Mouse (Mus musculus) left cerebral cortex, adult 9 months (tissue): ENCODE data around the gene Cbr3.

Experiments used
- DNase-seq, 2 experiments: peaks; one replicate each; pipeline ENCODE4 v3.0.0; 2022; ENCODE audit warnings: low spot score in 2 of 2

Cbr3 gene

DNA sequence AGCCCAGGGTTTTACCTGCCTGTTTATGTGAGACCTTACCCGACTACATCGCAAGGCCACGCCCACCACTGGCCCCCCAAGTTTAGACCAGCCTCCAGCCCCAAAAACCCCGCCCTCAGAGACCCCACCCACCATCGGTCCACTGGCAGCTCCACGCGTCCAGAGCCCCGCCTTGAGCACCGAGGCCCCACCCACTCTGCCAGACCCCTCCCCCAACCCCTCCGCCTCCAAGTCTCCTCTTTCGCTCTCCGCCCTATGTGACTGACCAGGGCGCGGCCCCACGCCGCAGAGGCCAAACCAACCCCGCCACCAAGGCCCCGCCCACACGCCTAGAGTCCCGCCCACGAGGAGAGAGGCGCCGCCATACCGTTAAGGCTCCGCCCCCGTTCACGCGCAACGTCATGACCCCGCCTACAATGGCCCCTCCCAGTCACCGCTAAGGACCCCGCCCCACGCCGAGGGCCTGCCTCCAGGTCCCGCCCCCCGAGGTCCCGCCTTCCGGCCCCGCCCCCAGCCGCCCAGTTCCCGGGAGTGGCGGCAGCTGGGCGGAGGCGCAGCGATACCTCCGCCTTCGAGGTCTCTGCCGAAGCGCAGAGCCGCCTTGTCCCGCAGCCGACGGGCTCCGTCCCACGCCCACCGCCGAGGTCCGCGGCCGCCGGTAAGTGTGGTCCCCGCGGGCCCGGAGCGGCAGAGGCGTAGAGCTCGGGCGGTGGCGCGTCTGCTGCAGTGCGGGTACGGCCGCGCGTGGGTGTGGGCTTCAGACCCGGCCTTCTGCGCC lies 28.6 kb downstream of the Cbr3 start, which contains the start of gene Dop1b:
Gene Dop1b (plus strand): TSS at position 494 of the 778 bp plus-strand sequence.
- DNase-seq, result peak; percentile 92 to 98

DNA sequence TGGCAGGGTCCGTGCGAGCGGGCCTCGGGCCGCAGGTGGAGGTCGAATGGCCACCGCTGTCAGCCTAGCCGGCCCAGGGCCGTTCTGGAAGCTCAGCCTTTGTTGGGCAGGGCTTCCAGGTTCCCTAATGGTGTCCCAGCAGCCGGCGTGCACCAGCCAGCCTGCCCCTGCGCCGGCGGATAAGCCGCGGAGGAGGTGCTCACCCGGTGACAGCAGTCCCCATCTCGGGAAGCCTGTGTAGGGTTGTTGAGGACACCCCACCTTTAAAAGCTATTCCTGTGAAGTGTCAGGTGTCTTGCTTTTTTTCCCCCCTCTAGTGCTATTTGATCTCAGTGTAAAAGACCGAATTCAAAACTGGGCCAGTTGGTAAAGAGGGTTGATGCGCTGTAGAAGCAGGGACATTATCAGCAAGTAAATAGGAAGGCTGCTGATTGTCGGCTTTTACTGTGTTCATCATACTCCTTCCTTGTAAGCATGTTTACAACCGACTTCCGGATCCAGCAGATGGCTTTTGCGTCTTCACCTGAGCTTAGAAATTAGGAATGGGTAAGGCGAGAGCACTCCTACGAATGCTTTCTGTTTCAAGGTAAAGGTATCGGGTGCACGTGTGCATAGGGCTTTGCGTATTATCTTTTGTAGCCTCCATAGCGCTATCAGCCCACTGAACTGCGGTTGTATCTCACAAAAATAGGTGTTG lies 29.3 kb downstream of the Cbr3 start:
- peak in 1 of 2 experiments; percentile 67 for DNase-seq

DNA sequence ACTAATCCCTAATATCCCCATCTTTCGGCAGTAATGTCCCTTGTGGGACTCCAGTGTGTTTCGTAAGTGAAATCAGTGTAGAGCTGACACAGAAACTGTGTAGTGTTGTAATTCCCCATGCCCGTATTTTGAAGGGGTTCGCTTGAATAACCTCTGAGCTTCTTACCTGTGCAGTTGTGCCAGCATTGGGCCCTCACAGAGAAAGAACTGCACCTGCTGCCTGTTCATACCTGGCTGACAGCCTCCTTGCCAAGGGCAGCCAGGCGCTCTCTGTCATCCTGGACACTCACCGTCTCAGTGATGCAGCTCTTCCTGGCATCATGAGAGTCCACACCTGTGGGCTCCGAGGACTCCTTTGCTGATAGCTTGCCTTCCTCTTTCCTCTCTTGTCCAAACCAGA lies 30.0 kb downstream of the Cbr3 start:
- DNase-seq, result no peak

DNA sequence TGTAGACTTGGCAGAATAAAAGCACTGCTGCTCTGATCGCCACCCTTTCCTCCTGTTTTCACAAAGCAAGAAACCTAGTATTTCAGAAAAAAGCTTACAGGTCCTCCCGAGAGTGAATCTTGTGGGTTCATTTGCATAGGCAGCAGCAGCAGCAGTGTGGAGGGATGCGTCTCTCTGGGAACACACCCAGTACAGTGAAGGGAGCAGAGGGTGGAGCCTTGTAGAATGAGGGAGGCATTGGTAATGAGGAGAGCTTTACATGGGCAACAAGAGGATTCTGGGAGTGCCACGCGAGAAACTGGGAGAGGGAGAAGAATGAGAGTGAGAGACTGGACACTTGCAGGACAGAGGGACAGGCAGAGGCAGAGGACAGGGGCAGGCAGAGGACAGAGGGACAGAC lies 31.4 kb downstream of the Cbr3 start:
- no peak for DNase-seq

DNA sequence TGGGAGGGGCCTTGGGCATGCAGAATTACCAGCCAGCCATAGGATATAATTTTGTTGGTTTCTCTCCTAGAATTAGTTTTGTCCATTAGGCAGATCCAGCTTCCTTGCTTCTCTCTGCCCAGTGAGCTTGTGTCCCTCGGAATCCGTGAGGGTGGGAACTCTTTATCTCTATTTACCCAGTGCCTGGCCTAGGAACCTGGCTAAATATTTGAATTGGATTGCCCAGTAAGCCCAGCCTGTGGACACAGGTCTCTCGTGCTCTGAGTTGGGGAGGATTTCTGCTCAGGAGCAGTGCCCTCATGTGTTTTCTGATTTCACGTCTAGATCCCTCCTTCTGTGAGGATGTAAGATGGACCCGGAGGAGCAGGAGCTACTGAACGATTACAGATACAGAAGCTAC lies 32.8 kb downstream of the Cbr3 start:
- DNase-seq, result no peak

DNA sequence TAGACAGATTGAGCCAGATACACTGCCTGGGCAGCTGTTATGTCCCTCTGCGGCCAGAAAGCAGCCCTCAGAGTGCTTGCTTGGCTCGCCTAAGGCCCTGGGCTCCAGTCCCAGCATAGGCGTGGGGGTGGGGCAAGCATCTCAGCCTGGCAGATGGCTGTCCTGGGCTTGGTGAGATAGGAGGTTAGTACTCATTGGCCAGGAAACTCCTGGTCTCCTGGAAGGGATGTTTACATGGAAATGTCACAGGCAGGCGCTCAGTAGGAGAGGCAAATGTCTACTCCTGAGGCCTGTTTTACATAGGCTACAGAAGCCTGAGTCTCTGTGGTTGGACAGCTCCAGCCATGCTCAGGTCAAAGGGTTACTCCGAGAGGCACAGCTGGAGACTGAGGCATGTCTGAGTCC lies 34.3 kb downstream of the Cbr3 start:
- DNase-seq, result peak in 1 of 2 experiments; percentile 69

DNA sequence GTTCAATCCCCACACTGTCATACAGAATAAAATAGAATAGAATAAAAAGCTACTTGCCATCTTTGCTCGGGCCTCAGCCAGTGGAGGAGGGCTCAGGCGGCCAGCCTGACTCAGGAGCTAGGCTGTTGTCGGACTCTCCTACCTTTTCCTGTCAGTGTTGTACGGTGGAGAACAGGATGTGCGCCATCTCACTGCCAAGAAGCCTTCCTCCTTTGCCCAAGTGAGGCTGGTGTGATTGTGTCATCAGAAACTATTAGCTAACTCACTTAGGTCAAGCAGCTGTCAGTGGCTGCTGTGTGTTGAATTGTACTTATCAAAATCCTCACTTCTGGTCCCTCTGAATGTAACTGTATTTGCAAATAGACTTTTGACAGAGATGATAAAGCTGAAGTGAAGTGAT lies 38.8 kb downstream of the Cbr3 start:
- no peak for DNase-seq

DNA sequence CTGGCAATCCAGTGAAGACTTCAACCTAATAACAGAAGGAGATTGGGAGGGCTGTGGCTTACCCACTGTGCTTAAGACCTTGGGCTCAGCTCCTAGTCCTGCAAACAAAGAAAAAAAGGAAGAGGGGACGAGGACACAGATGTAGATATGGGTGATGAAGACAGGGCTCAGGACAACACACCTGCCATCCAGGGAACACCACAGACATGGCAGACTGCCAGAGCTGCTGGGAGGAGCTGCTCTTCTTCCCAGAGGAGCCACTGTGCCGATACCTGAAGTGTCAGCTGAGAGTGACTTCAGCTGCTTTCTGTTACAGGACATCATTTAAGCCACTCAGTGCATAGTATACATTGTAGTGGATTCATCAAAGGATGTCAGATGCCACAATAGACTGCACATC lies 39.5 kb downstream of the Cbr3 start:
- no peak for DNase-seq

DNA sequence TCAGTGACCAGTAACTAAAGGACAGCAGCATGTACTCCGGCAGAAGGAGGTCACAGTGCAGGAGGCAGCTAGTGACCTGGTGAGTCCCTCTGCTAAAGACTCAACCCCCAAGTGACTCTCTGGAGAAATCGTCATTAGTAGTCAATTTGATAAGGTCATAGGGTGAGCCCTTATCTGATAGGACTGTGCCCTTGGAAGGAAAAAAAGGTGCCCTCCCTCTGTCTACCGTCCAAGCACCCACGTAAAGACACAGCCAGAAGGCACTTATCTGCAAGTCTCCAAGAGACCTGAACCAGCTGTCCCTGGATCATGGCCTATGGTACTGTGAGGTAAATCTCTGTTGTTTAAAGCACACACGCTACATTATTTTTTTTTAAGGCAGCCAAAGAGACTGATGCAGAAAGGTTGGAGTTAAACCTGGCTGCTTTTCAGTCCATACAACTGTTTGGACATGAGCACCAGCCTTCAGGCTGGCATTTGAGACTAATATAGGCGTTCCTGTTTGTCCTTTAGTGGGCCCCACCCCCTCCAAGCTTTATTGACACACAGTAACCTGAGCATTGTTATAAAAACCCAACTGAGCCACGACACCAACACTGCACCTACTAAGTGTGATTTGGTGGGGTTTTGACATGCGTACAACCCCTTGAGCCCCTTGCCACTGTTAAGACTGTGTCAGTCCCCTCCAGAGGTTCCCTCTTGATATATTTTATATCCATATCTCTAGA lies 42.6 kb downstream of the Cbr3 start:
- DNase-seq, result no peak

DNA sequence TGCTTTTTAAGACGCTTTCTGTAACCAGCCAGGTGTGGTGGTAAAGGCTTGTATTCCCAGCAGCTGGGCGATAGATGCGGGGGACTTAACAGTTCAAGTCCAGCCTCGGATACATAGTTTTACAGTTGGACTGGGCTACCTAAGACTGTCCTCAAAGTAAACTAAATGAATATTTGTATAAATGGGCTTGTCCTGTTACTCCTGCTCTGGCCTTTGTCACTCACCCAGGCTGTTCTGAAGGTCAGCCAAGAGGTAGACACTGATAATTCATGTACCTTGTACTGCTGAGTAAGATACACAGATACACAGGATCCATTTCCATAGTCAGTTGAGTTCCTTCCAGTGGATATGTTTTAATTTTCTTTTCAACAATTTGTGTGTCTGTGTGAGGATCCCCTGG lies 43.2 kb downstream of the Cbr3 start:
- DNase-seq, result no peak

DNA sequence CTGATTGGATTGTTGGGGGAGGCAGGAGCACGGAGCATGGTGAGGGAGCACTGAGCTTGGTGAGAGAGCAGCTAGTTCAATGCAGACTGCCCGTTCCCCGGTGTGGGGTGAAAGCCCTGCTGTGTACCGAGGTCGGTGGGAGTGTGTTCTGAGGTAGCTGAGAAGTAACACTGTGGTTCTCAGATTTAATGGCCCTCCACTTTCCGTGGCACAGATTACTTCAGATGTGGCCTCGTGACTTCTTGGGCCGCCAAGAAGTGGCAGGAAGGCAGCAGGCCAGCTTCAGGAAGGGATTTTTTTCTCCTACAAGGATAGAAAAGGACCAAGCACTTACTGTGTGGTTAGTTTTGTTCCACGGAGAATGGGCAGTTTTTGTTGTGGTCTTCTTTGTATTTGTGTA lies 45.7 kb downstream of the Cbr3 start:
- DNase-seq, result no peak

DNA sequence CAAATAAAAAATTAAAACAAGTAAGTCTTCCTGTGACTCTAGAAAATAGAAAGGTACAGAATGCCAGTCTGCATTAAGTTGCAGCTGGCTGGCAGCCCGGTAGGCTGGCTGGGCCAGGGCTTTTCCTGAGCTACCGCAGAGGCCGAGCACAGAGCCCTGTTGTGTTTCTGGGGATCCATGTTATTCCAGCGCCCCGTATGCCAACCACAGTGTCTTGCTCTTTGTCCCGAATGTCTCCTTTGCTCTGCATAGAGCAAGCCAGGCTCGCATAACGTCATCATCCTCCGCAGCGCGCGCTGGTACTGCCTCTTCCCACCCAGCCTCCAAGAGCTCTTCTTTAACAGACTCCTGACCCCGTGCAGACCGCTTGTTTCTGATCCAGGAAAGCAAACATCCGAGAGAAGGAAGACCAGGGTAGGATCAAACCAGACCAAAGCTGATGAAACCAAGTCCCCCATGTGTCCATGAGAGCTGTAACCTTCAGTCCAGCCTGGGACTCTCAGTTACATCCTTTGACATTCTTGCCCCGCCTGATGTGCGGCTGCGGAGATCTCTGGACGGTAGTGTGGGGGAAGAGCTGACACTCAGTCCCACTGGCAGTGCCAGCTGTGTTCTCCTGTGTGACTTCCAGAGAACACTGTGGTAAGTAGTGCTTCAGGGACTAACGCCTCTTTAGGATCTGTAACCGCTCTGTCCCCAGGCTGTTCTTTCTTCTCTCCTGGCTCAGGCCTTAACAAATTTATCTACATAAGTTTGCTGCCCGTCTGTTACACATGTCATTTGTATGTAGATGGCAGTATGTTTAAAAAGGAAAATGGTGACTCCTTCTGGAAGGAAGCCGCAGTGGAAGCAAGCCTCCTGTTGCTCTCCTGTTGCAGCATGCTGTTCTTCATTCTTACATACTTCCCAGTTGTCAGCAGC lies 47.0 kb downstream of the Cbr3 start:
- peak in 1 of 2 experiments; percentile 64 for DNase-seq

DNA sequence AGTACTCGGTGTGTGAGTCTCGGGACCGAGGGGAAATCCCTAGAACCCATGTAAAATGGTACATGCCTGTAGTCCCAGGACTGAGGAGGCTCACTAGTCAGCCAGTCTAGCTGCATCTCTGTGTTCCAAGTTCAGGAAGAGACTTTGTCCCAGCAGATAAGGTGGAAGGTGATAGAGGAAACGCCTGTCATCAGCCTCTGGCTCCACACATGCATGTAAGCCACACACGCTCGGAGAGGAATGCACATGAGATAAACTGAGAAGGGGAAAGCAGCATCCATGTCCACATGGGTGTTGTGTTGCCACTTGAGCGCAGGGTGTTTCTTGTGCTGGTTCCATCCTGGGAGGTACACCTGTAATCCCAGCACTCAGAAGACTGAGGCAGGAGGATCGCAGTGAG lies 48.3 kb downstream of the Cbr3 start:
- DNase-seq, result no peak

DNA sequence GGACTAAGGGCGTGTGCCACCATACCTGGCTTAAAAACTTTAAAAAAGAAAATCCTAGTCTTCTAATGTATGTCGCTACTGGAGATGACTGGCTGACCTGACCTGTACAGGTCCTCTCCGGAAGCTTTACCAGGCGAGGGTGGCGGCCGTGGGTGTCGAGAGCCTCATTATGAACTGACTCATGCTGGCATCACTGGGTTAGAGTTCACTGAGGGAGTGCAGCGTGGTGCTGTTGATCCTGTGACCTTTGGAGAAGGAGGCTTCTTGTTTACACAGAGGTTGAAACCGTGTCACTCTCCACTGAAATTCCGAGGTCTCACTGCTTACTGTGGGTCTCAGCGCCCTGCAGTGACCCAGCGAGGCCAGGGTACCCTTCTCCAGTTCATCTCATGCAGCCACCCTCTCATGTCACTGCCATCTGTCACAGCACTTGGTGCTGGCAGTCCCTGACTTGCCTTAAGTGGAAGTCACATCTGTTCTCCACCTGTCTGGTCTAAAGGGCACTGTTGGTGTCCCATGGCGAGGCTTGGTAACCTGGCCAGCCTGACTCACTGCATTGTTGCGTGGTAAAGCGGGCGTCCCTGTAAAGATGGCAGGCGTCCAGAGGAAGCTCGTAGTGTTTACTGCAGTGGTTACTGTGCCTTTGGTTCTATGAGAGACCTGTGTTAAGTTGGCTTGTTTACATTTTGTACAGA lies 50.0 kb downstream of the Cbr3 start:
- DNase-seq, result no peak

DNA sequence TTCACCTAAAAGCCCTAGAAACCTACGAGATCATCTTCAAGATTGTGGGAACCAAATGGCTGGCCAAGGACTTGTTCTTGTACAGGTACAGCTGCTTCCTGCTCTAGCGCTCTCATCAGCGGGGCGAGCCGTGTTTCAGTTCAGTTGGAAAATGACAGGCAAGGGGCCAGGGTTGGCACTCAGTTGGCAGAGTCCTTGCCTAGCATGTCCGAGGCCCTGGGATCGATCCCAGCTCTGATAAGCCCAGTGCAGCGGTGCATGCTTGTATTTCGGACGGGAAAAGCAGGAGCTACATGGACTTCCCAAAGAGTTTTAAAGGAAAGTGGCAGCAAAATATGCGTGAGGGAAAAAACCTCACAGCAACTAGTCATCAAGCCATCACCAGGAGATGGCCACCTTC lies 56.2 kb downstream of the Cbr3 start:
- no peak for DNase-seq
